Mouse (Mus musculus) heart, embryonic 16.5 days (tissue): ENCODE results near the gene Pld1. TPM values are rescaled to one million over a fixed set of nuclear protein-coding genes. Genes with fewer than 3 reads are reported as not detected.
"Not testable (repeated sequence)": the region's sequence is repeated elsewhere in the genome, so short reads cannot be mapped to it uniquely, and the experiment has no call there.

Experiments used
- ATAC-seq: fragments of 200-750 bp; cut with Nextera tagmentation; replicated peaks from 2 replicates; pipeline ENCODE4 v1.8.0; 2017; ENCODE audit warnings: moderate number of reproducible peaks; ENCODE audit not compliant: insufficient read depth, low FRiP score; ENCODE audit errors: extremely low read depth
- H3K27ac ChIP-seq: fragments of 300-500 bp; sonication (generic); 2 replicates; pipeline ENCODE4 v1.5.1; 2014; ENCODE audit warnings: mild to moderate bottlenecking, low read length, control low read depth, moderate library complexity
- H3K27me3 ChIP-seq: fragments of 300-500 bp; sonication (generic); 2 replicates; pipeline ENCODE4 v1.6.1; 2014; ENCODE audit warnings: low read length, mixed read lengths; ENCODE audit not compliant: control insufficient read depth, insufficient read depth
- H3K36me3 ChIP-seq: fragments of 300-500 bp; sonication (generic); 2 replicates; pipeline ENCODE4 v1.6.1; 2014; ENCODE audit not compliant: control insufficient read depth, insufficient read depth
- H3K4me1 ChIP-seq: fragments of 300-500 bp; sonication (generic); 2 replicates; pipeline ENCODE4 v1.6.1; 2014; ENCODE audit warnings: low read length, mixed read lengths; ENCODE audit not compliant: control insufficient read depth, insufficient read depth
- H3K4me2 ChIP-seq: fragments of 300-500 bp; sonication (generic); 2 replicates; pipeline ENCODE4 v1.6.1; 2014; ENCODE audit warnings: low read depth, mild to moderate bottlenecking, control low read depth, low read length
- H3K4me3 ChIP-seq: fragments of 300-500 bp; sonication (generic); 2 replicates; pipeline ENCODE4 v1.5.1; 2014; ENCODE audit warnings: mild to moderate bottlenecking, control low read depth, low read length
- H3K9ac ChIP-seq: fragments of 300-500 bp; sonication (generic); 2 replicates; pipeline ENCODE4 v1.6.1; 2014; ENCODE audit warnings: low read length, control low read depth
- H3K9me3 ChIP-seq: fragments of 300-500 bp; sonication (generic); replicated peaks from 2 replicates; pipeline ENCODE4 v1.6.1; 2016; ENCODE audit warnings: low read length; ENCODE audit not compliant: control insufficient read depth
- WGBS: fragments of 180-500 bp; shearing (Covaris S2); extraction: QIAGEN DNeasy Blood & Tissue Kit; methylation state at CpG from one replicate; pipeline ENCODE4 v1.1.7; 2014; 5-methylcytosine and 5-hydroxymethylcytosine counted together
- polyA plus RNA-seq: library from polyadenylated mRNA; unstranded; fragments of >200 nt; fragmentation: Nextera tagmentation; extraction: Ambion mirVana; gene quantifications from 2 replicates; pipeline ENCODE4 v1.2.1, GENCODE M21; 2015

Gene Pld1
- polyA plus RNA-seq, 1 experiment from 2014 or later: 7.8 TPM

DNA sequence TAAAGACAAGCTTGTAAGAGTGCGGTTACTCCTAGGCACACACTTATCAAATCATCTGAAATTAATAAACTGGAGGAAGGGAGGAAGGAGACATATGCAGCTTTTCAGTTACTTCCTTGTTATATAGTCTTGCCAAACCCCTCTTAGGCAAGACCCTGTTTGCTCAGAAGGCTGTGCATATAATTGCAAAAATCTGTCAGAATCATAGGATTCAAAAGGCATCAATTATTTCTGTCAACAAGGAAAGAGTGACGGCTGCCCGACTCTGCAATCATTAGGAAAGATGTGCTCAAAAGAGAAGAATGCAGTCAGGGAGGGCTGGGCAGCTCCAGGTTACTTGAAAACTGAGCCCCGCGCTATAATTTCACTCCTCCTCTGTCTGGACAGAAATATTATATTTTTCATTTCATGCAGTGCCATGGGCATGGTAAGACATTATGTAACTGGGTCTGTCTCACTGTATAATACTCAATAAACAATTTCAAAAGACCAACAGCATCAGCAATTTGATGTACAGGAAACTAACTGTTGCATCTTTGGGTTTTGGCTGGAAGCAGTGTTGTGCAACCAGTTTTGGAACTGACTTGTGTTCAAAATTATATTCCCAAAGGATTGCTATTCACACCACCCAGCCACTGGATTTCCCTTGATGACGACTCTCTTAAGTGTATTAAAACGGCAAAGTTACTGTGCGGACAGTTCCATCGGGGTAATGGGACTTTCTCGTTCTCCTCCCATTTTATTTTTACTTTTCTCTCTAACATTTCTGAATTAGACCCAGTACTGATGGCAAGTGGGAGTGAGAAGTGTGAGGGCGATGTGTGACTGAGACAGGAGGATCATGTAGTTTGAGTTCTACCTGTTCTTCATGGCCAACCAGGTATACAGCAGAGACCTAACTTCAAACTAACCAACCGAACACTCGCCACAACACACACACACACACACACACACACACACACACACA lies 1.1 kb upstream of the Pld1 start:
- Histone ChIP-seq H3K9me3 (no peaks in the 10 kb centered on the region), H3K4me1 (peaks cover 12% of the 10 kb centered on the region), H3K27me3 (no peaks in the 10 kb centered on the region), H3K27ac (no peak overlapping the region), H3K4me3 (no peak overlapping the region), H3K9ac (no peak overlapping the region), H3K36me3 (no peaks in the 10 kb centered on the region), H3K4me2 (peak overlapping the region; percentile 85)
- no peak for ATAC-seq
- WGBS: 76% methylated on average over 13 of the region's 13 CpGs

DNA sequence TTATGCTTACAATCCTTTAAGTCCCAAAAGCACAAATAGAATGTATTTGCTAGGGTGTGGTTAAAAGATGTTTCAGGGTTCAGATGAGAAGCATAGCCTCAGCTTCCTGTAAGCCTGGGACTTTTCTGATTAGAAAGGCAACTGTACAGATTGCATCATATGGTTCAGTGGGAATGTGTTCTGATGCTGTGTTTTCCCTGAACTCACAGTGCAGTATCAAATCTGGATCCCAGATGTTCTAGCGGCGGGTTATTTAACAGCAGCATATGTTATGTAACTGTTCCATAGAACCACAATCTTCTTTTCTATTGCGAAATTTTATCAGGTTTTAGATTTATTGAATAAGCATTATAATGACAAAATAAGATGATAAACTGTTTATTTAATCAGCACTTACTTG lies 3.1 kb downstream of the Pld1 start:
- no peak overlapping the region for H3K4me3 ChIP-seq
- H3K27ac ChIP-seq: no peak overlapping the region
- H3K36me3 ChIP-seq: no peaks in the 10 kb centered on the region
- peaks cover 18% of the 10 kb centered on the region for H3K4me1 ChIP-seq
- no peak overlapping the region for H3K9ac ChIP-seq
- H3K27me3 ChIP-seq: no peaks in the 10 kb centered on the region
- WGBS: 80% methylated on average over 3 of the region's 3 CpGs
- no peaks in the 10 kb centered on the region for H3K9me3 ChIP-seq
- no peak overlapping the region for H3K4me2 ChIP-seq
- no peak for ATAC-seq

DNA sequence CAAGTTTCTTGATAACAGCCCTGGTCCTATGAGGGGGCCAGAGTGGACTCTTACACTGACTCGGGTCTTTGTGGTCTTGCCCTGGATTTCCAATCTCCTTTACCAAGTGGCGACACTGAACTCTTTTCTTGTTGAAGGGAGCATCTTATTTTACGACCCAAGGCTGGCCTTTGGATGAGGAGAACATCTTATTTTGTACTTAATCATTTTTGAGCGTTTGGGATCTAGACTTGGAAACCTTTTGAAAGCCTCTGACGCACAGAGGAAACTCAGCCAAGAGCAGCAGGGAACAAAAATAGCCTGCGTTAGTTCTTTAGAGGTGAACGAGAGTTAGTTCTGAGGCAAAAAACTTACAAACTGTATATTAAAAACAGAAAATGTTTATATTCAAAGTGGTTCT lies 4.5 kb downstream of the Pld1 start:
- Histone ChIP-seq H3K36me3 (no peaks in the 10 kb centered on the region), H3K4me2 (no peak overlapping the region), H3K27ac (peak overlapping the region; percentile 45), H3K27me3 (no peaks in the 10 kb centered on the region), H3K4me1 (peaks cover 16% of the 10 kb centered on the region), H3K4me3 (no peak overlapping the region), H3K9me3 (no peaks in the 10 kb centered on the region), H3K9ac (no peak overlapping the region)
- 54% methylated on average over 7 of the region's 7 CpGs for WGBS
- ATAC-seq: no peak

DNA sequence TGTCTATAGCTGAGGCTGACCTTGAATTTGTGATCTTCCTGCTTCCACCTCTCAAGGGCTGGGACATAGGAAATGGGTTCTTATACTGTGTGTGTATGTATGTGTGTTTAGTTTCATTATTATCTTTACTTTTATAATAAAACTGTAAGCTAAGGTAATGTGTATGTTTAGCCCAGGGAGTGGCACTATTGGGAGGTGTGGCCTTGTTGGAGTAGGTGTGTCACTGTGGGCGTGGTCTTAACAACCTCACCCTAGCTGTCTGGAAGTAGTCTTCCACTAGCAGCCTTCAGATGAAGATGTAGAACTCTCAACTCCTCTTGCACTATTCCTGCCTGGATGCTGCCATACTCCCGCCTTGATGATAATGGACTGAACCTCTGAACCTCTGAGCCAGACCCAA lies 6.9 kb downstream of the Pld1 start:
- not testable (repeated sequence) for H3K27ac ChIP-seq, H3K4me2 ChIP-seq, H3K9me3 ChIP-seq, H3K4me3 ChIP-seq, H3K36me3 ChIP-seq, ATAC-seq, H3K9ac ChIP-seq, H3K4me1 ChIP-seq, H3K27me3 ChIP-seq
- 82% methylated on average over 2 of the region's 2 CpGs for WGBS

DNA sequence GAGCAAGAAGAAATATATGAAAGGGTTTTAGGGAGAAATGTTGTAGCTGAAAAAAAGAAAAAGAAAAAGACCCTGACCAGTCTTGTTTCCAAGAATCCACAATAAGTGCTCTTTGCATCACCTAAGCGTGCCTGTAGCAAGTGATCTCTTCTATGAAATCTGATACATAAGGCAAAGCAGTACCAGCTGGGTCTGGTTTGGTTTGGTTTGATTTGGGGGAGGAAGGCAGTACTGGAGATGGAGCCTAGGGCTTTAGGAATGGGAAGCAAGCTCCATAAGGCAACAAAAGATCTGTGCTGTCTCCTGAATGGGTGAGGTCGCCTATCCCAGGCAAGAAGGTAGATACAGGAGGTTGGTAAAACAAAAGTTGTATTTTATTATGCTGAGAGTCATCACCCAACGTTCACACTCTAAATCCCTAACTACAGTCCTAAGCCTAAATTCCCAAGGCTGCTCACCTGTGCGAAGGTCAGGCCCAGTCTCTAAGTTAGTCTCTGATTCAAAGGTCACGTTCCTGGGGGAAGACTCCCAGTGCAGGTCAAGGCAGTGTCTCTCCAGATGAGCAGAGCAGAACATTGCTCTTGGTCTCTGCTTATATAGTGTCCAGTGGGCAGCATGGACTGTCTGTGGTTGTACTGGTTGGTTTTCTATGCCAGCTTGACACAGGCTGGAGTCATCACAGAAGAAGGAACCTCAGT lies 10.8 kb downstream of the Pld1 start:
- 85% methylated on average over 5 of the region's 5 CpGs for WGBS
- Histone ChIP-seq H3K27ac (no peak overlapping the region), H3K4me2 (no peak overlapping the region), H3K27me3 (no peaks in the 10 kb centered on the region), H3K4me1 (no peaks in the 10 kb centered on the region), H3K9ac (no peak overlapping the region), H3K4me3 (no peak overlapping the region), H3K36me3 (peaks cover 2% of the 10 kb centered on the region; the same call in 1 of the 2 replicates), H3K9me3 (no peaks in the 10 kb centered on the region)
- ATAC-seq: no peak

DNA sequence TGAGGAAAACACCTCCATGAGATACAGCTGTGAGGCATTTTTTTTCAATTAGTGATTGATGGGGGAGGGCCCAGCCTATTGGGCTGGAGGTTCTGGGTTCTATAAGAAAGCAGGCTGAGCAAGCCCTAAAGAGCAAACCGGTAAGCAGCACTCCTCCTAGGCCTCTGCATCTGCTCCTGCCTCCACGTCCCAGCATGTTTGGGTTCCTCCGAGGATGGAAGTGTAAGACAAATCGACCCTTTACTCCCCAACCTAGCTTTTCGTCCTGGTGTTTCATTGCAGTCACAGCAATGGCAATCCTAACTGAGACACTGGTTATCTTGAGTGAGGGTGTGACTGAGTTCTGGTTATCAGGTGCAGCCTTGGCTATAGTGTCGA lies 11.4 kb downstream of the Pld1 start:
- H3K9me3 ChIP-seq: no peaks in the 10 kb centered on the region
- WGBS: 70% methylated on average over 6 of the region's 6 CpGs
- no peaks in the 10 kb centered on the region for H3K4me1 ChIP-seq
- ATAC-seq: no peak
- no peak overlapping the region for H3K4me2 ChIP-seq
- no peak overlapping the region for H3K4me3 ChIP-seq
- H3K27ac ChIP-seq: no peak overlapping the region
- no peaks in the 10 kb centered on the region for H3K27me3 ChIP-seq
- no peak overlapping the region for H3K9ac ChIP-seq
- H3K36me3 ChIP-seq: peaks cover 2% of the 10 kb centered on the region; the same call in 1 of the 2 replicates

DNA sequence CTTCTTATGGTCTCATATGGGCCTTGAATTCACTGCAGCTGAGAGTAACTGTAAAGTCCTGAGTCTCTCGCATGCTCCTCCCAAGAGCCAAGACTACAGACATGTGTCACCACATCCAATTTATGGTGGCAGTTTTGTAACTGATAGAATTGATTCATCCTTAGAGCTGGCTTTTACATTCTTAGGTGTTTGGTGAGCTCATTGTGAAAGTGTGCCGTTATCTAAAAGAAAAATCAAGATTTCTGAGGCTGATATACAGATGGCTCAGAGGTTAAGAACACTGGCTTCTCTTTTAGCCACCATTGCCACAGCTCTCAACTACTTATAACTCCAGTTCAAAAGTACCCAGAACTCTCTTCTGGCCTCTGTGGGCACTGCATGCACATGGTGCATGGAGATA lies 12.2 kb downstream of the Pld1 start:
- 89% methylated on average over 2 of the region's 2 CpGs for WGBS

DNA sequence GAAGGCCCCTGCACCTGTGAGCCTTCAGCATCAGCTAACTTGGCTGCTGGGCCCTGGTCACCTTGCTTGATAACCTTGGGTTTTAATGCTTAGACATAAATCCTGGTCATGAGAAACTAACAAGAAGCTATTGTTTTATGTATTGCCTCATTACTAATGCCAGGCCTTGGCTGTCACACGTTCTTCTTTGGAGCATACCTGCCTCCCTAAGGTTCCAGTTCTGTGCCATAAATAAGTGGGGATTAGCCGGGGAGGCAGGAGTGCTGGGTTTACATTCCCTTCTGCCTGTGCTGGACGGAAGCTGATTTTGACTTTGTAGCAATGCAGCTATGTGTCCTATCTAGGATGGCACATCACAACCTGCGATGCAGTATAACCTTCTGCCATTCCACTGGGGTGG lies 13.2 kb downstream of the Pld1 start:
- Histone ChIP-seq H3K4me1 (no peaks in the 10 kb centered on the region), H3K4me3 (no peak overlapping the region), H3K27ac (no peak overlapping the region), H3K9ac (no peak overlapping the region), H3K36me3 (peaks cover 2% of the 10 kb centered on the region; the same call in 1 of the 2 replicates), H3K27me3 (no peaks in the 10 kb centered on the region), H3K9me3 (no peaks in the 10 kb centered on the region), H3K4me2 (no peak overlapping the region)
- ATAC-seq: no peak
- WGBS: 80% methylated on average over 4 of the region's 4 CpGs

More for the DNA sequence above, 12.2 kb downstream of the Pld1 start:
- no peak overlapping the region for H3K27ac ChIP-seq
- no peak for ATAC-seq
- no peak overlapping the region for H3K4me2 ChIP-seq
- no peaks in the 10 kb centered on the region for H3K27me3 ChIP-seq
- H3K36me3 ChIP-seq: peaks cover 2% of the 10 kb centered on the region; the same call in 1 of the 2 replicates
- H3K4me3 ChIP-seq: no peak overlapping the region
- H3K4me1 ChIP-seq: no peaks in the 10 kb centered on the region
- H3K9me3 ChIP-seq: no peaks in the 10 kb centered on the region
- H3K9ac ChIP-seq: no peak overlapping the region

DNA sequence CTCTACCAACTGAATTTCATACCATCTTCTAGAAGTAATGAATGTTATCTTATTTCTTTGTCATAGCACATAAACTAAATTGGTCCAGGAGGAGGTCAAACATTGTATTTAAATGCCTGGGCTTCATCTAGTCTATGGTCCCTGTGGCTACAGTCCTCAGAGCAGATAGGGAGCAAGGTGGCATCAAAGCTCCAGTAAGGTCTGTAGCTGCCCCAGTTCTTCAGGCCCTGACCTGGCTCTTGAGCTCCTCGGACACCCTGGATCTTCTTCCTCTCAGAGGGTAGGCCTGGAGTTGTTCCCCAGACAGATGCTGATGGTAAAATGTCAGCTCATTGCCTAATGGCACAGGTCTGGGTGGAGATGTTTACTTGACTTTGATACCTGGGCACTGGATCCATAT lies 17.5 kb downstream of the Pld1 start:
- WGBS: 63% methylated on average over 1 of the region's 1 CpGs
- ATAC-seq: no peak

More for the DNA sequence above, 17.5 kb downstream of the Pld1 start:
- no peak overlapping the region for H3K27ac ChIP-seq
- no peak overlapping the region for H3K4me3 ChIP-seq
- no peak overlapping the region for H3K9ac ChIP-seq
- no peaks in the 10 kb centered on the region for H3K27me3 ChIP-seq
- no peak overlapping the region for H3K4me2 ChIP-seq
- H3K36me3 ChIP-seq: peaks cover 2% of the 10 kb centered on the region; the same call in 1 of the 2 replicates
- H3K9me3 ChIP-seq: no peaks in the 10 kb centered on the region
- H3K4me1 ChIP-seq: no peaks in the 10 kb centered on the region
